Mouse (Mus musculus): ENCODE data around the gene Dpy19l3.
A peak's percentile ranks its signal among the peaks of the same experiment; 100 is the strongest.

Dpy19l3 gene

GRCm38 (mm10) chr7:35648239-35649069 lies 105.8 kb downstream of the Dpy19l3 start:
- no peak for ATAC-seq (ENCODE audit: insufficient number of reproducible peaks, low FRiP score, low TSS enrichment)

DNA sequence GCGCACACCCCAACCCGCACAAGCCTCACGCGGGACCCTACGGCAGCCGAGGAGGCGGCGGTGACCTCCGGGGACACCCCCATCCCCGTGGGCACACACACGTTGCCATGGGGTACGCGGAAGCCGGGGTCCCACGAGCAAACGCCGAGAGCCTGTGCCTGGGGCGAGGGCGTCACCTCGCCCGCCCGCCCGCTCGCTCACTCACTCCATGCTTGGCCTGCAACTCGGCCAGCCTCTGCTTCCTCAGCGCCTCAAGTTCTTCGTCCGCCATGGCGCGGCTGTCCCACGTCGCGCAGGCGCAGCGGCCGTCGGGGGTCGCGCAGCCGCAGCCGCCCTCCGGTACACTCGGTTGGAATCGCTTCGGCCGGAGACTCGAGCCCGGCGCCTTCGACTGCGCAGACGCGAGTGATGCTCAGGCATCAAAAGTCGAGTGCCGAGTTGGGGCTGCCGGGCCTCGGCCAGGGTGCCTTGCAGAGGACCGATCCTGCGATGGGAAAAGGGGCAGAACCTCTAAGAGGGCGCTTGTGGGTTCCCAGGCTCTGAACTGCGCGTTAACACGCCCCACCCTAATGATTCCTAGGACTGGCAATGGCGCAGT lies 107.1 kb downstream of the Dpy19l3 start, which contains the start of gene Pdcd5:
Gene Pdcd5 (minus strand): TSS at position 421 of the 598 bp plus-strand sequence.
- peak; percentile 90 for ATAC-seq (ENCODE audit: insufficient number of reproducible peaks, low FRiP score, low TSS enrichment)

GRCm38 (mm10) chr7:35646317-35647081 lies 107.8 kb downstream of the Dpy19l3 start:
- peak; percentile 10; the same call in 1 of the 2 replicates for ATAC-seq (ENCODE audit: insufficient number of reproducible peaks, low FRiP score, low TSS enrichment)

DNA sequence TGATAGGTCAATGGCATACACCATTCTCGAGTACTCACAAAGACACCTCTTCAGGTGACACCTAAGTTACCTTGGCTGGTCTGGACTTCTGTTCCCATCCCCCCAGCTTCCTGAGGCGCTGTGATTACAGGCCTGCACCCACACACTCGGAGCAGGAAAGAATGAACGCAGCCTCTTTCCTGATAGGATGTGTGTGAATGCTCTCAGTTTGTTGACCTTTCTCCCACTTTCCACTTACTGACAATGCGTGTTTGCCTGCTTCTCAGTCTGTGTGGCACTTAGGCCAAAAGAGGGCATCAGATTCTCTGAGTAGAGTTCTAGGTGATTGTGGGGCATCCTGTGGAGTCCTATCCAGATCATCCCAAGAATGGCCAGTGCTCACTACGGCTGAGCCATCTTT lies 114.2 kb downstream of the Dpy19l3 start:
- no peak for ATAC-seq (ENCODE audit: insufficient number of reproducible peaks, low FRiP score, low TSS enrichment)

GRCm38 (mm10) chr7:35636874-35637273 lies 117.4 kb downstream of the Dpy19l3 start:
- no peak for ATAC-seq (ENCODE audit: insufficient number of reproducible peaks, low FRiP score, low TSS enrichment)

DNA sequence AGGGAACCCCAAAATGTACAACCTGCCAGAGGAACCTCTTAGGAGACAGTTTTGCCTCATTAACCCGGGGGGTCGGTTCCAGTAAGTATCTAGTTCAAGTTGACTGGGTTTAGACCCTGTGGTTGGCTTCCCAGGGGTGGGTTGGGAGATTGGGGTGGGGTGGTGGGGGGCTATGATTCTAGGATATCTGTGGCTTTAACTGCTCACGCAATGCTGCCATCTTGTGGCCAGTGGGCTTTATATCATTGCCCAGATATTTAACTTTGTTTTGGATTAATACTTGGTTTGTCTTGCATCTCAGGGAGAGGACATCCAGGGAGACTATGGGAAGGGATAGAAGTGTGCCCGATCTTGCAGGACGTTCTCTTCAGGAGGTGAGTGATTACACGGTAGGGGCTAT lies 118.0 kb downstream of the Dpy19l3 start:
- ATAC-seq (ENCODE audit: insufficient number of reproducible peaks, low FRiP score, low TSS enrichment), result no peak
